ENCODE assay signal across 13 mouse cellular contexts in genomic region chr7:134376786-134377185, GRCm38 (mm10). TPM values are rescaled to one million over a fixed set of nuclear protein-coding genes. Genes with fewer than 3 reads are reported as not detected.
DNase-seq lines count a peak whose midpoint lies in the region; ATAC-seq and TF ChIP-seq lines count a peak whose summit lies in the region.
"Had no signal": no experiment of that assay in that cellular context is flagged by ENCODE, and none has a peak within 500 bp of the region (broad histone marks: within the 10 kb centered on the region; RNA-seq: fewer than 3 reads in every experiment).

No protein-coding gene starts in this region.

- H3K4me3 ChIP-seq in kidney, postnatal 0 days (replicated peaks; ENCODE audit: low read depth, low read length) = no peak overlapping the region
- no peak overlapping the region for H3K4me3 ChIP-seq in intestine, postnatal 0 days (ENCODE audit: low read depth, low read length)
- H3K4me3 ChIP-seq: kidney, embryonic 15.5 days; liver, embryonic 15.5 days had no signal

- WGBS in kidney, postnatal 0 days = 61% methylated on average over 7 of the region's 7 CpGs
- 66% methylated on average over 7 of the region's 7 CpGs for WGBS in intestine, postnatal 0 days

- H3K9ac ChIP-seq in kidney, postnatal 0 days (ENCODE audit: low read depth, low read length) = no peak overlapping the region
- H3K9ac ChIP-seq in intestine, postnatal 0 days (ENCODE audit: low read depth, low read length) = no peak overlapping the region
- H3K9ac ChIP-seq: kidney, embryonic 15.5 days; liver, embryonic 15.5 days had no signal

- no peak overlapping the region for H3K27ac ChIP-seq in kidney, postnatal 0 days
- no peak overlapping the region for H3K27ac ChIP-seq in intestine, postnatal 0 days (ENCODE audit: low read depth, low read length)
- H3K27ac ChIP-seq: kidney, embryonic 15.5 days; liver, embryonic 15.5 days had no signal

- no peaks in the 10 kb centered on the region for H3K27me3 ChIP-seq in kidney, postnatal 0 days (ENCODE audit: insufficient read depth, low read length)
- peaks cover 15% of the 10 kb centered on the region for H3K27me3 ChIP-seq in intestine, postnatal 0 days (replicated peaks; ENCODE audit: control insufficient read depth, insufficient read depth, low read length)
- H3K27me3 ChIP-seq: kidney, embryonic 15.5 days; liver, embryonic 15.5 days had no signal

- H3K9me3 ChIP-seq in kidney, postnatal 0 days (replicated peaks; ENCODE audit: low read length) = no peaks in the 10 kb centered on the region
- no peaks in the 10 kb centered on the region for H3K9me3 ChIP-seq in intestine, postnatal 0 days (ENCODE audit: control insufficient read depth)
- H3K9me3 ChIP-seq: kidney, embryonic 15.5 days; liver, embryonic 15.5 days had no signal

- H3K36me3 ChIP-seq in kidney, postnatal 0 days (ENCODE audit: insufficient read depth, low read length) = no peaks in the 10 kb centered on the region
- H3K36me3 ChIP-seq in intestine, postnatal 0 days (ENCODE audit: control insufficient read depth, insufficient read depth) = no peaks in the 10 kb centered on the region
- H3K36me3 ChIP-seq: kidney, embryonic 15.5 days; liver, embryonic 15.5 days had no signal

- ATAC-seq in kidney, postnatal 0 days (replicated peaks; ENCODE audit: low FRiP score, low read depth) = no peak
- ATAC-seq in intestine, postnatal 0 days = no peak

- no peak overlapping the region for H3K4me2 ChIP-seq in kidney, postnatal 0 days (ENCODE audit: low read length)
- no peak overlapping the region for H3K4me2 ChIP-seq in intestine, postnatal 0 days (replicated peaks; ENCODE audit: low read depth)
- H3K4me2 ChIP-seq: kidney, embryonic 15.5 days; liver, embryonic 15.5 days; midbrain, embryonic 11.5 days had no signal

- no peaks in the 10 kb centered on the region for H3K4me1 ChIP-seq in kidney, postnatal 0 days (replicated peaks; ENCODE audit: insufficient read depth, low read length)
- H3K4me1 ChIP-seq in intestine, postnatal 0 days (replicated peaks; ENCODE audit: control insufficient read depth, insufficient read depth, low read length) = 0 out of 2 replicates have a peak, but pooled peaks cover 3% of the 10 kb centered on the region
- H3K4me1 ChIP-seq: liver, embryonic 15.5 days had no signal

- DNase-seq in cerebellum, postnatal 10 days = peak; percentile 60 to 75
- DNase-seq in cerebellum, postnatal 36 days = no peak
- peak; percentile 27 for DNase-seq in kidney, postnatal 0 days (ENCODE audit: low spot score)
- DNase-seq in kidney, adult 11 months = no peak
- peak; percentile 53 to 62 for DNase-seq in right cerebral cortex, postnatal 10 days (ENCODE audit: low spot score in 2 of 2)
- DNase-seq in right cerebral cortex, postnatal 25 days = no peak
- no peak for DNase-seq in spleen, adult 18-20 months
- DNase-seq: adrenal gland, adult 8-10 months; gastrocnemius, postnatal 10 days had no signal

- no peak for TF ChIP-seq CTCF in kidney, postnatal 0 days (IDR thresholded peaks at IDR 0.05; ENCODE audit: low read depth)
- TF ChIP-seq CTCF in intestine, postnatal 0 days (IDR thresholded peaks at IDR 0.05; ENCODE audit: low read depth) = no peak

RNA-seq across cellular contexts. Expression of gene D7Ertd443e, which starts 8.7 kb away (rescaled TPM):
- 0.37 and 0.42 TPM in 2 replicates for polyA plus RNA-seq in kidney, postnatal 0 days (2015; fragmentation: Nextera tagmentation; extraction: Ambion mirVana)
- 0.14 TPM in 1 of 2 replicates, not detected in the other for polyA plus RNA-seq in intestine, postnatal 0 days (2015; fragmentation: Nextera tagmentation; extraction: Ambion mirVana)
- polyA plus RNA-seq: liver, embryonic 15.5 days; midbrain, embryonic 11.5 days had no signal

Comparison
In these comparisons a context has a peak if more than half of its experiments do, and no peak if none do; other contexts are left out.
1. DNase-seq: peak in cerebellum, postnatal 10 days (2 of 2), kidney, postnatal 0 days (single experiment) and right cerebral cortex, postnatal 10 days (2 of 2); none in cerebellum, postnatal 36 days (0 of 2), kidney, adult 11 months (single experiment), right cerebral cortex, postnatal 25 days (single experiment) and spleen, adult 18-20 months (0 of 2).